In the genomic region with DNA sequence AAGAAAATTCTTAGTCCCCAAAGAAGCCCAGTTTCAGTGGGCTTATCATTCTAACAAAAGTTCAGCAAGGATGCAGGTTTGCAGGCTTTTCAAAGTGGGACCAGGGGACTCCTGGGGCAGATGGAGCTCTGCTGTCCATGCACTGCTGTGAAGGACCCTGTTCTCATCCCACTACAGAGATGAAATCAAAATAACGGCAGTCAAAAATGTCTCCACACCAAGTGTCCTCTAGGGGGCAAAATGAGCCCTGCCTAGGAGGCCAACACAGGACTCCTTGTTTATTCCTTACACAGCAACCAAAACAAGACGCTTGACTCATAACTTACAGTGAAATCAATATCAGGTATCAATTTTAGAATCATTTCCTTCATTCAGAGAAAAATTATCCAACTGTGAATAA, we compare ENCODE assay signal across 8 mouse cellular contexts.
A peak's percentile ranks its signal among the peaks of the same experiment; 100 is the strongest.
DNase-seq lines count a peak whose midpoint lies in the region; ATAC-seq lines count a peak whose summit lies in the region.

No protein-coding gene starts in this region.

- H3K4me2 ChIP-seq in limb, embryonic 11.5 days (ENCODE audit: low read depth, severe bottlenecking): no peak overlapping the region

- ATAC-seq in limb, embryonic 11.5 days (ENCODE audit: insufficient number of reproducible peaks, low FRiP score, low TSS enrichment, low read depth): no peak
- peak; percentile 42 to 48; a peak in 2 of 4 replicates for ATAC-seq in hematopoietic stem cell, adult 5-6 weeks (replicated peaks in 1 of 2; ENCODE audit: insufficient read depth in 1 of 2, low FRiP score in 2 of 2, low TSS enrichment in 1 of 2, low read depth in 1 of 2, poor library complexity in 2 of 2, severe bottlenecking in 2 of 2)

- H3K27me3 ChIP-seq in limb, embryonic 11.5 days (ENCODE audit: control insufficient read depth, insufficient read depth, low read length): no peaks in the 10 kb centered on the region
- H3K27me3 ChIP-seq in limb, embryonic 10.5 days (ENCODE audit: low read depth, poor library complexity, severe bottlenecking): no peaks in the 10 kb centered on the region

- H3K4me1 ChIP-seq in limb, embryonic 11.5 days (ENCODE audit: control insufficient read depth, insufficient read depth, low read length): no peaks in the 10 kb centered on the region
- no peaks in the 10 kb centered on the region for H3K4me1 ChIP-seq in limb, embryonic 10.5 days

- H3K9ac ChIP-seq in limb, embryonic 11.5 days (ENCODE audit: low read length): no peak overlapping the region

- 44% methylated on average over 2 of the region's 2 CpGs for WGBS in limb, embryonic 11.5 days
- 49% methylated on average over 2 of the region's 2 CpGs for WGBS in limb, embryonic 10.5 days

- DNase-seq in limb, embryonic 11.5 days (ENCODE audit: low spot score): peak; percentile 29
- DNase-seq in limb, embryonic 10.5 days (ENCODE audit: low spot score): no peak
- DNase-seq in WW6 (ENCODE audit: low read depth, low spot score): peak; percentile 11
- DNase-seq in cerebellum, adult 9-11 months: peak; percentile 44
- peak; percentile 50 for DNase-seq in lung, postnatal 14 days
- DNase-seq in T-cell, adult 2 months (ENCODE audit: low spot score): no peak
- DNase-seq in right cerebral cortex, postnatal 14 days: no peak

- no peak overlapping the region for H3K4me3 ChIP-seq in limb, embryonic 11.5 days (ENCODE audit: low read depth, low read length)
- H3K4me3 ChIP-seq in limb, embryonic 10.5 days: no peak overlapping the region

- H3K27ac ChIP-seq in limb, embryonic 11.5 days (replicated peaks; ENCODE audit: low read depth, low read length): no peak overlapping the region
- no peak overlapping the region for H3K27ac ChIP-seq in limb, embryonic 10.5 days

- H3K36me3 ChIP-seq in limb, embryonic 11.5 days (ENCODE audit: control insufficient read depth, insufficient read depth, low read length): no peaks in the 10 kb centered on the region
- H3K36me3 ChIP-seq in limb, embryonic 10.5 days: no peaks in the 10 kb centered on the region

- H3K9me3 ChIP-seq in limb, embryonic 11.5 days (ENCODE audit: control insufficient read depth, low read length): no peaks in the 10 kb centered on the region
- no peaks in the 10 kb centered on the region for H3K9me3 ChIP-seq in limb, embryonic 10.5 days (replicated peaks)

Comparison
In these comparisons a context has a peak if more than half of its experiments do, and no peak if none do; other contexts are left out.
1. DNase-seq: peak in limb, embryonic 11.5 days (single experiment), WW6 (single experiment), cerebellum, adult 9-11 months (single experiment) and lung, postnatal 14 days (single experiment); none in limb, embryonic 10.5 days (single experiment), T-cell, adult 2 months (single experiment) and right cerebral cortex, postnatal 14 days (single experiment).